Mouse (Mus musculus) olfactory bulb, adult 2 months (tissue): ENCODE measurements at regions not wholly inside any gene's neighbourhood (a gene's known extent, or its start where the extent isn't known, plus 50 kb on each side); places are given as distances from the start of the nearest gene placed in this dataset.

Source experiments
- CTCF ChIP-seq: fragments of 200-500 bp; IDR thresholded peaks from 2 replicates; pipeline ENCODE4 v1.5.1; 2012; ENCODE audit warnings: low read depth, mild to moderate bottlenecking, low read length, moderate library complexity; ENCODE audit not compliant: insufficient read depth
- POLR2A ChIP-seq: fragments of 200-500 bp; IDR thresholded peaks from 2 replicates; pipeline ENCODE4 v1.6.1; 2012; ENCODE audit warnings: mild to moderate bottlenecking, low read depth, low read length, moderate library complexity; ENCODE audit not compliant: insufficient read depth

DNA sequence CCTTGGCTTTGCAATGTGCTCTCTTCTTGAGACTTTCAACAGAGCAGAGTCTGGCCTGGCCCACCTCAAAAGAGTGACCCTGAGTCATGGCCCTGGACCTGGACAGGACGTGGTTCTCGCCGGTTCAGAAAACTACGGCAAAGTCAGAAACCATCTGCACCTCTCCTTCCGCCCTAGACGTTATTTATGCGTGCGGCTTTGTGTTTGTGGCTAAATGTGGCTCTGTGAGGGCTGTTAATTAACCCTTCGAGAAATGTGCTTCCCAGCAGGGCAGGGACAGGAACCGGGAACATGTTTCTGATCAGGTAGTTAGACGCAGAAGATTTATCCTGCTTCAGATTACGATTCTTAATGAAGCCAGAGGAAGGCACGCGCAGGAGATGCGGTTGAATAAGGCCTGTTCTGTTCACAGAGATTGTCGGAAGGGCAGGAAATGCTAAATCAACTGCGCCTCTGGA is 137.6 kb upstream of the Haao start:
- TF ChIP-seq POLR2A (no peak), CTCF (no peak)
